In the genomic region with DNA sequence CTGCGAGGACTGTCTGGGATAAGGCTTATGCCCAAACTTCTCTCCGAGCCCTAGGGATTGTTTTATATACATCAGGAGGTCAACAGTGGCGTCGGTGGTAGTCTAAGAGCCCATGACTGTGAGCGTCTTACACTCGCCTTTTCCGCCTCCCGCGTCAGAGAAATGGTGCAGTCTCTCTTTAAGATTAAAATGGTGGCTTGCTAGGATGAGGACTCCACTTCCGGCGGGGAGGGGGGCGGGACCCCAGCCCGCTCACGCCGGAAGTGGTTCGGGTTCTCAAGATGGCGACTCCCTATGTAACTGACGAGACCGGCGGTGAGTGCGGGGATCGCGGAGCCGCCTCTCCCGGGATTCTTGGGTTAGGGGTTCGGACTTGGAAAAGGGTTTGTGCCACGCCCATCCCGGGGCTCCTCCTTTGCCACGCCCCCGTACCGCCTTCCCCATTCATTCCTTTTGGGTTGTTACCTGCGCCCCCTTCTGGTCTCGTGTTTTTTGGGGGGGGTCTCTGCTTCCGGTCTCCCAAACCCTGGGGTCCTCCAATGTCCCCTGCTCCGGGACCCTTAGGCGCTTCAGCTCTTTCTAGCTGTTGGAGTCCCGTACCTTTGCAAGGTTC, we compare ENCODE assay signal across 8 mouse cellular contexts. TPM values are rescaled to one million over a fixed set of nuclear protein-coding genes. Genes with fewer than 3 reads are reported as not detected.
DNase-seq lines count a peak whose midpoint lies in the region; ATAC-seq and TF ChIP-seq lines count a peak whose summit lies in the region.

No protein-coding gene starts in this region.

- under 1% methylated on average over 37 of the region's 37 CpGs for WGBS in heart, embryonic 13.5 days
- under 1% methylated on average over 37 of the region's 37 CpGs for WGBS in liver, embryonic 13.5 days (ENCODE audit: insufficient replicate concordance)
- WGBS in stomach, postnatal 0 days = 0% methylated on average over 36 of the region's 37 CpGs

- peak; percentile 92 for DNase-seq in CH12.LX (ENCODE audit: extremely low read depth)
- DNase-seq in kidney, postnatal 14 days = peak; percentile 88
- peak; percentile 68 for DNase-seq in liver, embryonic 13.5 days
- DNase-seq in neural tube, embryonic 10.5 days (ENCODE audit: extremely low spot score, low spot score) = peak; percentile 93
- peak; percentile 91 for DNase-seq in stomach, postnatal 0 days (ENCODE audit: low spot score)

- H3K79me2 ChIP-seq in CH12.LX (replicated peaks; ENCODE audit: control insufficient read depth, extremely low read depth, insufficient read depth, poor library complexity, severe bottlenecking) = peaks cover 49% of the 10 kb centered on the region

- TF ChIP-seq CTCF in CH12.LX (conservative IDR thresholded peaks at IDR 0.05 in 1 of 2, IDR thresholded peaks at IDR 0.05 in 1 of 2; ENCODE audit: low read depth in 2 of 2, low read length in 2 of 2) = peak in 1 of 2 experiments; percentile 63; a peak in 2 of 4 replicates
- TF ChIP-seq CTCF in stomach, postnatal 0 days (IDR thresholded peaks at IDR 0.05; ENCODE audit: low read depth) = peak; percentile 62

- peaks cover 3 to 28% of the 10 kb centered on the region in 2 experiments for H3K36me3 ChIP-seq in CH12.LX (replicated peaks in 1 of 2; ENCODE audit: control insufficient read depth in 1 of 2, insufficient read depth in 1 of 2, low read length in 1 of 2)
- H3K36me3 ChIP-seq in heart, embryonic 13.5 days = peaks cover 15% of the 10 kb centered on the region
- H3K36me3 ChIP-seq in liver, embryonic 13.5 days = peaks cover 8% of the 10 kb centered on the region; the same call in 1 of the 2 replicates
- H3K36me3 ChIP-seq in stomach, postnatal 0 days (ENCODE audit: control insufficient read depth, insufficient read depth, low read length) = peaks cover 2% of the 10 kb centered on the region; the same call in 1 of the 2 replicates

- H3K9ac ChIP-seq in CH12.LX (ENCODE audit: insufficient read depth, low read depth) = peak overlapping the region; percentile 79
- H3K9ac ChIP-seq in heart, embryonic 13.5 days = peak overlapping the region; percentile 89
- H3K9ac ChIP-seq in liver, embryonic 13.5 days = peak overlapping the region; percentile 85
- peak overlapping the region; percentile 82 for H3K9ac ChIP-seq in stomach, postnatal 0 days (ENCODE audit: low read length)

- peaks cover 1% of the 10 kb centered on the region for H3K27me3 ChIP-seq in CH12.LX (replicated peaks)
- H3K27me3 ChIP-seq in heart, embryonic 13.5 days (replicated peaks) = 0 out of 2 replicates have a peak, but pooled peaks cover 3% of the 10 kb centered on the region
- H3K27me3 ChIP-seq in liver, embryonic 13.5 days = peaks cover 31% of the 10 kb centered on the region
- no peaks in the 10 kb centered on the region for H3K27me3 ChIP-seq in stomach, postnatal 0 days (ENCODE audit: control insufficient read depth, insufficient read depth, low read length)

- H3K4me2 ChIP-seq in CH12.LX (ENCODE audit: insufficient read depth, low read depth, poor library complexity, severe bottlenecking) = peak overlapping the region; percentile 92
- H3K4me2 ChIP-seq in heart, embryonic 13.5 days = peak overlapping the region; percentile 88
- peak overlapping the region; percentile 93 for H3K4me2 ChIP-seq in liver, embryonic 13.5 days
- peak overlapping the region; percentile 88 for H3K4me2 ChIP-seq in stomach, postnatal 0 days (replicated peaks; ENCODE audit: low read depth)

- H3K4me1 ChIP-seq in CH12.LX (ENCODE audit: control insufficient read depth in 1 of 2, insufficient read depth in 2 of 2) = peaks cover 8 to 48% of the 10 kb centered on the region in 2 experiments
- peaks cover 17% of the 10 kb centered on the region; the same call in 1 of the 2 replicates for H3K4me1 ChIP-seq in brown adipose tissue, adult 24 weeks (ENCODE audit: control insufficient read depth, insufficient read depth, insufficient read length, low read length)
- H3K4me1 ChIP-seq in heart, embryonic 13.5 days = peaks cover 34% of the 10 kb centered on the region
- H3K4me1 ChIP-seq in liver, embryonic 13.5 days (replicated peaks) = peaks cover 55% of the 10 kb centered on the region
- no peaks in the 10 kb centered on the region; the same call in 1 of the 2 replicates for H3K4me1 ChIP-seq in stomach, postnatal 0 days (replicated peaks; ENCODE audit: control insufficient read depth, insufficient read depth)

- peak; percentile 90 for ATAC-seq in erythroid progenitor cell, adult 5-6 weeks (replicated peaks; ENCODE audit: low FRiP score, poor library complexity, severe bottlenecking)
- ATAC-seq in heart, embryonic 13.5 days (ENCODE audit: extremely low read depth, insufficient number of reproducible peaks, low FRiP score, low TSS enrichment) = peak; percentile 64
- ATAC-seq in liver, embryonic 13.5 days (ENCODE audit: low read depth) = peak; percentile 78
- peak; percentile 82 for ATAC-seq in stomach, postnatal 0 days (ENCODE audit: low FRiP score, low TSS enrichment)

- H3K27ac ChIP-seq in CH12.LX (ENCODE audit: insufficient read depth, low read depth) = peak overlapping the region; percentile 92
- peak overlapping the region; percentile 94 for H3K27ac ChIP-seq in brown adipose tissue, adult 24 weeks (replicated peaks; ENCODE audit: low read depth, low read length)
- peak overlapping the region; percentile 96 for H3K27ac ChIP-seq in heart, embryonic 13.5 days (replicated peaks)
- H3K27ac ChIP-seq in liver, embryonic 13.5 days = peak overlapping the region; percentile 93
- peak overlapping the region; percentile 99 for H3K27ac ChIP-seq in stomach, postnatal 0 days (replicated peaks)

- peak; percentile 71; the same call in 1 of the 2 replicates for TF ChIP-seq POLR2A in CH12.LX (IDR thresholded peaks at IDR 0.05; ENCODE audit: low read depth, low read length)

- dilution Hi-C loops in CH12.LX (cut with MboI; ENCODE audit: extremely low pct_ligation_motif_present, extremely low pct_unique_long_range_greater_than_20kb, low sequenced_read_pairs) = no loop called here

- peak overlapping the region; percentile 79 to 96 (median 80) for H3K4me3 ChIP-seq in CH12.LX (replicated peaks in 1 of 3; ENCODE audit: low read depth in 2 of 3, low read length in 2 of 3, poor library complexity in 1 of 3)
- peak overlapping the region; percentile 87 for H3K4me3 ChIP-seq in brown adipose tissue, adult 24 weeks (ENCODE audit: insufficient read depth, low read depth, low read length)
- peak overlapping the region; percentile 91 for H3K4me3 ChIP-seq in heart, embryonic 13.5 days
- peak overlapping the region; percentile 91 for H3K4me3 ChIP-seq in liver, embryonic 13.5 days (replicated peaks)
- peak overlapping the region; percentile 93 for H3K4me3 ChIP-seq in stomach, postnatal 0 days (ENCODE audit: low read depth, low read length)

- no peaks in the 10 kb centered on the region for H3K9me3 ChIP-seq in CH12.LX (replicated peaks; ENCODE audit: low read length)
- H3K9me3 ChIP-seq in heart, embryonic 13.5 days = no peaks in the 10 kb centered on the region
- H3K9me3 ChIP-seq in liver, embryonic 13.5 days (replicated peaks) = no peaks in the 10 kb centered on the region
- H3K9me3 ChIP-seq in stomach, postnatal 0 days (ENCODE audit: control insufficient read depth, low read length) = no peaks in the 10 kb centered on the region

- no peak for TF ChIP-seq EP300 in CH12.LX (IDR thresholded peaks at IDR 0.05; ENCODE audit: low read length)
- TF ChIP-seq EP300 in stomach, postnatal 0 days (optimal IDR thresholded peaks at IDR 0.05) = peak; percentile 80

- in situ Hi-C loops in CH12.LX (cut with MboI; ENCODE audit: low pct_ligation_motif_present, low pct_unique_long_range_greater_than_20kb, low sequenced_read_pairs) = no loop called here

- TF ChIP-seq RAD21 in CH12.LX (IDR thresholded peaks at IDR 0.05; ENCODE audit: low read depth, low read length) = no peak

RNA-seq across cellular contexts. Expression of a gene that starts 0.7 kb away (rescaled TPM):
- total RNA-seq in CH12.LX (2012; rRNA removed) (52.8 and 63.1 TPM in 2 replicates), CH12.LX (2014; rRNA removed) (84.9 and 87.8 TPM in 2 replicates)
- 75.6 and 86.6 TPM in 2 replicates for polyA plus RNA-seq in CH12.LX (2012; ENCODE audit: insufficient read length, low read depth)
- 12.5 and 19.5 TPM in 2 replicates for polyA plus RNA-seq in brown adipose tissue, adult 24 weeks (2012; ENCODE audit: insufficient read depth, insufficient read length, missing spikeins)
- total RNA-seq in erythroid progenitor cell, adult 5-6 weeks (2015; ENCODE audit: low replicate concordance) = 13.8 and 19.5 TPM in 2 replicates
- total RNA-seq in erythroid progenitor cell, adult 5-6 weeks (2017; ENCODE audit: low replicate concordance) = 15.5 and 19.7 TPM in 2 replicates
- 22.1 and 22.7 TPM in 2 replicates for polyA plus RNA-seq in heart, embryonic 13.5 days (2015; fragmentation: Nextera tagmentation; extraction: Ambion mirVana)
- 20.4 and 20.8 TPM in 2 replicates for polyA plus RNA-seq in liver, embryonic 13.5 days (2015; fragmentation: Nextera tagmentation; extraction: Ambion mirVana)
- polyA plus RNA-seq in stomach, postnatal 0 days (2015; fragmentation: Nextera tagmentation; extraction: Ambion mirVana) = 22.7 and 24.1 TPM in 2 replicates

RNA-seq across cellular contexts. Expression of a gene that starts 3.7 kb away (rescaled TPM):
- total RNA-seq in CH12.LX (2012; rRNA removed) = 5.9 and 6.6 TPM in 2 replicates
- 3.4 TPM in 2 replicates for total RNA-seq in CH12.LX (2014; rRNA removed)
- polyA plus RNA-seq in CH12.LX (2012; ENCODE audit: insufficient read length, low read depth) = 9.0 and 9.5 TPM in 2 replicates
- polyA plus RNA-seq in brown adipose tissue, adult 24 weeks (2012; ENCODE audit: insufficient read depth, insufficient read length, missing spikeins) = 4.6 and 6.0 TPM in 2 replicates
- total RNA-seq in erythroid progenitor cell, adult 5-6 weeks (2015; ENCODE audit: low replicate concordance) = 9.6 and 16.2 TPM in 2 replicates
- 2.5 and 9.6 TPM in 2 replicates for total RNA-seq in erythroid progenitor cell, adult 5-6 weeks (2017; ENCODE audit: low replicate concordance)
- 4.8 and 5.0 TPM in 2 replicates for polyA plus RNA-seq in heart, embryonic 13.5 days (2015; fragmentation: Nextera tagmentation; extraction: Ambion mirVana)
- polyA plus RNA-seq in liver, embryonic 13.5 days (2015; fragmentation: Nextera tagmentation; extraction: Ambion mirVana) = 1.8 and 2.6 TPM in 2 replicates
- 14.6 and 15.7 TPM in 2 replicates for polyA plus RNA-seq in stomach, postnatal 0 days (2015; fragmentation: Nextera tagmentation; extraction: Ambion mirVana)

RNA-seq across cellular contexts. Expression of a gene that starts 42.4 kb away (rescaled TPM):
- total RNA-seq in CH12.LX (2012; rRNA removed) (0.76 and 1.3 TPM in 2 replicates), CH12.LX (2014; rRNA removed) (0.39 and 0.50 TPM in 2 replicates)
- polyA plus RNA-seq in CH12.LX (2012; ENCODE audit: insufficient read length, low read depth) = 0.57 and 0.72 TPM in 2 replicates
- polyA plus RNA-seq in brown adipose tissue, adult 24 weeks (2012; ENCODE audit: insufficient read depth, insufficient read length, missing spikeins) = 34.9 and 38.0 TPM in 2 replicates
- total RNA-seq in erythroid progenitor cell, adult 5-6 weeks (2015; ENCODE audit: low replicate concordance) = 1.3 and 1.4 TPM in 2 replicates
- 0.90 and 1.9 TPM in 2 replicates for total RNA-seq in erythroid progenitor cell, adult 5-6 weeks (2017; ENCODE audit: low replicate concordance)
- polyA plus RNA-seq in heart, embryonic 13.5 days (2015; fragmentation: Nextera tagmentation; extraction: Ambion mirVana) = 0.87 and 1.1 TPM in 2 replicates
- 6.9 and 8.3 TPM in 2 replicates for polyA plus RNA-seq in liver, embryonic 13.5 days (2015; fragmentation: Nextera tagmentation; extraction: Ambion mirVana)
- 2.0 and 2.1 TPM in 2 replicates for polyA plus RNA-seq in stomach, postnatal 0 days (2015; fragmentation: Nextera tagmentation; extraction: Ambion mirVana)

RNA-seq across cellular contexts. Expression of a gene that starts 43.5 kb away (rescaled TPM):
- 38.9 and 47.1 TPM in 2 replicates for total RNA-seq in CH12.LX (2012; rRNA removed)
- total RNA-seq in CH12.LX (2014; rRNA removed) = 79.3 and 86.9 TPM in 2 replicates
- 75.3 and 89.2 TPM in 2 replicates for polyA plus RNA-seq in CH12.LX (2012; ENCODE audit: insufficient read length, low read depth)
- polyA plus RNA-seq in brown adipose tissue, adult 24 weeks (2012; ENCODE audit: insufficient read depth, insufficient read length, missing spikeins) = 8.6 and 11.1 TPM in 2 replicates
- total RNA-seq in erythroid progenitor cell, adult 5-6 weeks (2015; ENCODE audit: low replicate concordance) = 111 and 124 TPM in 2 replicates
- 62.0 and 73.5 TPM in 2 replicates for total RNA-seq in erythroid progenitor cell, adult 5-6 weeks (2017; ENCODE audit: low replicate concordance)
- polyA plus RNA-seq in heart, embryonic 13.5 days (2015; fragmentation: Nextera tagmentation; extraction: Ambion mirVana) = 86.6 and 92.0 TPM in 2 replicates
- polyA plus RNA-seq in liver, embryonic 13.5 days (2015; fragmentation: Nextera tagmentation; extraction: Ambion mirVana) = 61.1 and 71.9 TPM in 2 replicates
- 33.1 and 33.4 TPM in 2 replicates for polyA plus RNA-seq in stomach, postnatal 0 days (2015; fragmentation: Nextera tagmentation; extraction: Ambion mirVana)

RNA-seq across cellular contexts. Expression of a gene that starts 44.4 kb away (rescaled TPM):
- total RNA-seq in CH12.LX (2012; rRNA removed) (7.1 and 7.6 TPM in 2 replicates), CH12.LX (2014; rRNA removed) (5.3 and 5.5 TPM in 2 replicates)
- 8.8 and 9.4 TPM in 2 replicates for polyA plus RNA-seq in CH12.LX (2012; ENCODE audit: insufficient read length, low read depth)
- polyA plus RNA-seq in brown adipose tissue, adult 24 weeks (2012; ENCODE audit: insufficient read depth, insufficient read length, missing spikeins) = not detected in 2 replicates
- total RNA-seq in erythroid progenitor cell, adult 5-6 weeks (2015; ENCODE audit: low replicate concordance) = not detected in 2 replicates
- total RNA-seq in erythroid progenitor cell, adult 5-6 weeks (2017; ENCODE audit: low replicate concordance) = 0.39 TPM in 1 of 2 replicates, not detected in the other
- 1.6 and 2.6 TPM in 2 replicates for polyA plus RNA-seq in heart, embryonic 13.5 days (2015; fragmentation: Nextera tagmentation; extraction: Ambion mirVana)
- polyA plus RNA-seq in liver, embryonic 13.5 days (2015; fragmentation: Nextera tagmentation; extraction: Ambion mirVana) = 0.30 and 0.52 TPM in 2 replicates
- 1.4 and 2.0 TPM in 2 replicates for polyA plus RNA-seq in stomach, postnatal 0 days (2015; fragmentation: Nextera tagmentation; extraction: Ambion mirVana)

Comparison
In these comparisons a context has a peak if more than half of its experiments do, and no peak if none do; other contexts are left out.
1. Peak in every context shown above with its lines: DNase-seq, ATAC-seq, H3K4me3 ChIP-seq and H3K27ac ChIP-seq.